Mouse (Mus musculus): ENCODE results near the gene Tpmt.

GRCm38 (mm10) chr13:46975930-46976329 is 68.6 kb downstream of the Tpmt start:
- TF ChIP-seq POLR2A (IDR thresholded peaks at IDR 0.05; ENCODE audit: borderline replicate concordance, extremely low read depth, insufficient read depth, insufficient read length, poor library complexity, severe bottlenecking): no peak
- no peak for TF ChIP-seq CTCF (IDR thresholded peaks at IDR 0.05; ENCODE audit: borderline replicate concordance, extremely low read depth, insufficient read depth, insufficient read length)
